Mouse (Mus musculus) liver, postnatal 0 days (tissue): Measurements from ENCODE around the gene Cldn10. TPM values are rescaled to one million over a fixed set of nuclear protein-coding genes. Genes with fewer than 3 reads are reported as not detected.

Experiments used
- ATAC-seq: fragments of 200-750 bp; cut with Nextera tagmentation; 2 replicates; pipeline ENCODE4 v1.8.0; 2017; ENCODE audit warnings: mild to moderate bottlenecking, moderate library complexity
- DNase-seq: peaks from one replicate; pipeline ENCODE4 v3.0.0-alpha.2; 2016
- H3K27ac ChIP-seq: fragments of 300-500 bp; sonication (generic); 2 replicates; pipeline ENCODE4 v1.5.1; 2014; ENCODE audit warnings: antibody characterized with exemption, moderate library complexity, mild to moderate bottlenecking, low read depth
- H3K27me3 ChIP-seq: fragments of 300-500 bp; sonication (generic); 2 replicates; pipeline ENCODE4 v1.6.1; 2014; ENCODE audit warnings: low read length, control low read depth, mixed read lengths; ENCODE audit not compliant: insufficient read depth
- H3K36me3 ChIP-seq: fragments of 300-500 bp; sonication (generic); replicated peaks from 2 replicates; pipeline ENCODE4 v1.6.1; 2014; ENCODE audit warnings: mild to moderate bottlenecking, control low read depth, low read length, moderate library complexity, mixed read lengths; ENCODE audit not compliant: insufficient read depth
- H3K4me1 ChIP-seq: fragments of 300-500 bp; sonication (generic); 2 replicates; pipeline ENCODE4 v1.6.1; 2014; ENCODE audit warnings: antibody characterized with exemption, mild to moderate bottlenecking, control low read depth; ENCODE audit not compliant: insufficient read depth
- H3K4me2 ChIP-seq: fragments of 300-500 bp; sonication (generic); 2 replicates; pipeline ENCODE4 v1.6.1; 2014; ENCODE audit warnings: low read depth, mild to moderate bottlenecking, low read length, moderate library complexity, mixed read lengths
- H3K4me3 ChIP-seq: fragments of 300-500 bp; sonication (generic); 2 replicates; pipeline ENCODE4 v1.5.1; 2014; ENCODE audit warnings: low read depth, low read length
- H3K9ac ChIP-seq: fragments of 300-500 bp; sonication (generic); replicated peaks from 2 replicates; pipeline ENCODE4 v1.6.1; 2014; ENCODE audit warnings: mild to moderate bottlenecking, moderate library complexity
- H3K9me3 ChIP-seq: fragments of 300-500 bp; sonication (generic); 2 replicates; pipeline ENCODE4 v1.6.1; 2016; ENCODE audit warnings: mild to moderate bottlenecking, control low read depth, low read length, mixed read lengths
- CTCF ChIP-seq: sonication (generic); IDR thresholded peaks from 2 replicates; pipeline ENCODE4 v1.5.1; 2016; ENCODE audit warnings: antibody characterized with exemption, low read depth
- EP300 ChIP-seq: IDR thresholded peaks from 2 replicates; pipeline ENCODE4 v1.6.1; 2016; ENCODE audit warnings: antibody characterized with exemption, low read depth, mild to moderate bottlenecking
- WGBS: fragments of 180-500 bp; shearing (Covaris S2); extraction: QIAGEN DNeasy Blood & Tissue Kit; methylation state at CpG from one replicate; pipeline ENCODE4 v1.1.7; 2014; ENCODE audit not compliant: insufficient replicate concordance; 5-methylcytosine and 5-hydroxymethylcytosine counted together
- polyA plus RNA-seq: library from polyadenylated mRNA; unstranded; fragments of >200 nt; fragmentation: Nextera tagmentation; extraction: Ambion mirVana; gene quantifications from 2 replicates; pipeline ENCODE4 v1.2.1, GENCODE M21; 2015

The Cldn10 gene
- polyA plus RNA-seq, 1 experiment from 2014 or later = 0.61 TPM

GRCm38 (mm10) chr14:118836754-118837153 lies 49.0 kb downstream of the Cldn10 start:
- no peak overlapping the region for H3K9ac ChIP-seq
- 0 out of 2 replicates have a peak, but pooled peaks cover 11% of the 10 kb centered on the region for H3K4me1 ChIP-seq
- H3K27ac ChIP-seq = no peak overlapping the region
- no peaks in the 10 kb centered on the region for H3K27me3 ChIP-seq
- WGBS = 57% methylated on average over 7 of the region's 7 CpGs
- peak; percentile 79 for ATAC-seq
- TF ChIP-seq CTCF = no peak
- peak; percentile 15; the same call in 1 of the 2 replicates for TF ChIP-seq EP300
- no peaks in the 10 kb centered on the region for H3K36me3 ChIP-seq
- H3K9me3 ChIP-seq = no peaks in the 10 kb centered on the region
- no peak overlapping the region for H3K4me3 ChIP-seq
- no peak overlapping the region for H3K4me2 ChIP-seq
- DNase-seq = peak; percentile 53

GRCm38 (mm10) chr14:118838556-118839120 lies 50.9 kb downstream of the Cldn10 start:
- Histone ChIP-seq H3K27ac (no peak overlapping the region), H3K9ac (no peak overlapping the region)

GRCm38 (mm10) chr14:118839416-118839815 lies 51.7 kb downstream of the Cldn10 start:
- H3K36me3 ChIP-seq = no peaks in the 10 kb centered on the region
- H3K27ac ChIP-seq = no peak overlapping the region
- H3K27me3 ChIP-seq = no peaks in the 10 kb centered on the region
- no peak overlapping the region for H3K9ac ChIP-seq
- ATAC-seq = peak; percentile 64
- 0 out of 2 replicates have a peak, but pooled peaks cover 10% of the 10 kb centered on the region for H3K4me1 ChIP-seq
- no peak overlapping the region for H3K4me3 ChIP-seq
- no peak overlapping the region for H3K4me2 ChIP-seq
- WGBS = 60% methylated on average over 5 of the region's 5 CpGs
- no peak for DNase-seq
- no peak for TF ChIP-seq CTCF
- no peak for TF ChIP-seq EP300
- no peaks in the 10 kb centered on the region for H3K9me3 ChIP-seq

More at GRCm38 (mm10) chr14:118838556-118839120, 50.9 kb downstream of the Cldn10 start:
- Histone ChIP-seq H3K4me1 (0 out of 2 replicates have a peak, but pooled peaks cover 11% of the 10 kb centered on the region), H3K4me3 (no peak overlapping the region), H3K27me3 (no peaks in the 10 kb centered on the region), H3K9me3 (no peaks in the 10 kb centered on the region), H3K36me3 (no peaks in the 10 kb centered on the region), H3K4me2 (no peak overlapping the region)
- TF ChIP-seq EP300 = no peak
- TF ChIP-seq CTCF = no peak
- DNase-seq (no peak), ATAC-seq (no peak)
- WGBS = 71% methylated on average over 8 of the region's 8 CpGs

GRCm38 (mm10) chr14:118840027-118840426 lies 52.3 kb downstream of the Cldn10 start:
- Histone ChIP-seq H3K36me3 (no peaks in the 10 kb centered on the region), H3K27me3 (no peaks in the 10 kb centered on the region), H3K4me1 (0 out of 2 replicates have a peak, but pooled peaks cover 8% of the 10 kb centered on the region), H3K9me3 (no peaks in the 10 kb centered on the region), H3K9ac (no peak overlapping the region), H3K4me3 (no peak overlapping the region), H3K27ac (no peak overlapping the region), H3K4me2 (no peak overlapping the region)
- TF ChIP-seq CTCF (no peak), EP300 (no peak)
- DNase-seq (no peak), ATAC-seq (no peak)
- 85% methylated on average over 1 of the region's 1 CpGs for WGBS

- no peaks in the 10 kb centered on the region for H3K9me3 ChIP-seq
- H3K27me3 ChIP-seq = 0 out of 2 replicates have a peak, but pooled peaks cover 4% of the 10 kb centered on the region
- no peak for DNase-seq
- H3K36me3 ChIP-seq = no peaks in the 10 kb centered on the region
- no peak overlapping the region for H3K4me3 ChIP-seq
- H3K4me1 ChIP-seq = 0 out of 2 replicates have a peak, but pooled peaks cover 4% of the 10 kb centered on the region
- no peak overlapping the region for H3K9ac ChIP-seq
- WGBS = 53% methylated on average over 3 of the region's 3 CpGs
- no peak overlapping the region for H3K27ac ChIP-seq
- no peak for ATAC-seq
- no peak overlapping the region for H3K4me2 ChIP-seq
- no peak for TF ChIP-seq CTCF
- no peak for TF ChIP-seq EP300
Measured at GRCm38 (mm10) chr14:118842353-118842752, 54.6 kb downstream of the Cldn10 start.

GRCm38 (mm10) chr14:118846834-118847233 lies 59.1 kb downstream of the Cldn10 start:
- no peaks in the 10 kb centered on the region for H3K36me3 ChIP-seq
- TF ChIP-seq EP300 (no peak), CTCF (no peak)
- H3K27me3 ChIP-seq = 0 out of 2 replicates have a peak, but pooled peaks cover 4% of the 10 kb centered on the region
- ATAC-seq (no peak), DNase-seq (no peak)
- H3K4me3 ChIP-seq = no peak overlapping the region
- no peak overlapping the region for H3K9ac ChIP-seq
- WGBS = 85% methylated on average over 10 of the region's 10 CpGs
- H3K9me3 ChIP-seq = no peaks in the 10 kb centered on the region
- no peak overlapping the region for H3K27ac ChIP-seq
- 0 out of 2 replicates have a peak, but pooled peaks cover 3% of the 10 kb centered on the region for H3K4me1 ChIP-seq
- H3K4me2 ChIP-seq = no peak overlapping the region
